Mouse (Mus musculus) lung, embryonic 16.5 days (tissue): ENCODE measurements around the gene Saa3. TPM values are rescaled to one million over a fixed set of nuclear protein-coding genes. Genes with fewer than 3 reads are reported as not detected.
A peak's percentile ranks its signal among the peaks of the same experiment; 100 is the strongest.
"Not testable (repeated sequence)": the region's sequence is repeated elsewhere in the genome, so short reads cannot be mapped to it uniquely, and the experiment has no call there.

ENCODE experiments used
- ATAC-seq: fragments of 200-750 bp; cut with Nextera tagmentation; 2 replicates; pipeline ENCODE4 v1.8.0; 2017; ENCODE audit warnings: low read depth, mild to moderate bottlenecking, moderate library complexity
- H3K27ac ChIP-seq: fragments of 300-500 bp; sonication (generic); 2 replicates; pipeline ENCODE4 v1.5.1; 2014; ENCODE audit warnings: mild to moderate bottlenecking, control low read depth, low read length
- H3K27me3 ChIP-seq: fragments of 300-500 bp; sonication (generic); 2 replicates; pipeline ENCODE4 v1.6.1; 2014; ENCODE audit warnings: low read depth, low read length, mixed read lengths; ENCODE audit not compliant: control insufficient read depth, insufficient read depth
- H3K36me3 ChIP-seq: fragments of 300-500 bp; sonication (generic); 2 replicates; pipeline ENCODE4 v1.6.1; 2014; ENCODE audit warnings: low read length; ENCODE audit not compliant: control insufficient read depth, insufficient read depth
- H3K4me1 ChIP-seq: fragments of 300-500 bp; sonication (generic); replicated peaks from 2 replicates; pipeline ENCODE4 v1.6.1; 2014; ENCODE audit warnings: low read length, mixed read lengths; ENCODE audit not compliant: control insufficient read depth, insufficient read depth
- H3K4me2 ChIP-seq: fragments of 300-500 bp; sonication (generic); 2 replicates; pipeline ENCODE4 v1.6.1; 2014; ENCODE audit warnings: low read depth, low read length, control low read depth
- H3K4me3 ChIP-seq: fragments of 300-500 bp; sonication (generic); 2 replicates; pipeline ENCODE4 v1.5.1; 2014; ENCODE audit warnings: mild to moderate bottlenecking, low read length, control low read depth
- H3K9ac ChIP-seq: fragments of 300-500 bp; sonication (generic); 2 replicates; pipeline ENCODE4 v1.6.1; 2014; ENCODE audit warnings: low read length, control low read depth
- H3K9me3 ChIP-seq: fragments of 300-500 bp; sonication (generic); 2 replicates; pipeline ENCODE4 v1.6.1; 2016; ENCODE audit warnings: low read length; ENCODE audit not compliant: control insufficient read depth
- WGBS: fragments of 180-500 bp; shearing (Covaris S2); extraction: QIAGEN DNeasy Blood & Tissue Kit; methylation state at CpG from one replicate; pipeline ENCODE4 v1.1.7; 2014; 5-methylcytosine and 5-hydroxymethylcytosine counted together
- polyA plus RNA-seq: library from polyadenylated mRNA; unstranded; fragments of >200 nt; fragmentation: Nextera tagmentation; extraction: Ambion mirVana; gene quantifications from 2 replicates; pipeline ENCODE4 v1.2.1, GENCODE M21; 2015

Saa3 gene
- polyA plus RNA-seq, 1 experiment from 2014 or later = 0.43 TPM

- H3K27me3 ChIP-seq = no peaks in the 10 kb centered on the region
- ATAC-seq = no peak
- no peaks in the 10 kb centered on the region for H3K4me1 ChIP-seq
- H3K9ac ChIP-seq = no peak overlapping the region
- no peak overlapping the region for H3K27ac ChIP-seq
- H3K4me3 ChIP-seq = no peak overlapping the region
- H3K9me3 ChIP-seq = no peaks in the 10 kb centered on the region
- H3K36me3 ChIP-seq = no peaks in the 10 kb centered on the region
- H3K4me2 ChIP-seq = no peak overlapping the region
Observed at GRCm38 (mm10) chr7:46680732-46681131, 34.8 kb downstream of the Saa3 start.

- H3K4me1 ChIP-seq, H3K4me2 ChIP-seq, H3K36me3 ChIP-seq, ATAC-seq, H3K9me3 ChIP-seq, H3K4me3 ChIP-seq, H3K27me3 ChIP-seq, H3K27ac ChIP-seq, H3K9ac ChIP-seq: not testable (repeated sequence)
- WGBS = 71% methylated on average over 7 of the region's 7 CpGs
Observed at GRCm38 (mm10) chr7:46679044-46679443, 36.5 kb downstream of the Saa3 start.

- H3K27ac ChIP-seq = no peak overlapping the region
- WGBS = 78% methylated on average over 3 of the region's 3 CpGs
Observed at GRCm38 (mm10) chr7:46678417-46678816, 37.1 kb downstream of the Saa3 start.

GRCm38 (mm10) chr7:46676808-46677360 lies 38.6 kb downstream of the Saa3 start:
- H3K27me3 ChIP-seq = no peaks in the 10 kb centered on the region
- no peak overlapping the region for H3K4me2 ChIP-seq
- no peaks in the 10 kb centered on the region for H3K4me1 ChIP-seq
- WGBS = 43% methylated on average over 5 of the region's 5 CpGs
- H3K4me3 ChIP-seq = no peak overlapping the region
- H3K9me3 ChIP-seq = no peaks in the 10 kb centered on the region
- H3K36me3 ChIP-seq = no peaks in the 10 kb centered on the region
- no peak overlapping the region for H3K27ac ChIP-seq
- ATAC-seq = no peak
- H3K9ac ChIP-seq = no peak overlapping the region

More at GRCm38 (mm10) chr7:46678417-46678816, 37.1 kb downstream of the Saa3 start:
- no peaks in the 10 kb centered on the region for H3K9me3 ChIP-seq
- H3K4me2 ChIP-seq = no peak overlapping the region
- H3K9ac ChIP-seq = no peak overlapping the region
- H3K4me3 ChIP-seq = no peak overlapping the region
- H3K36me3 ChIP-seq = no peaks in the 10 kb centered on the region
- H3K27me3 ChIP-seq = no peaks in the 10 kb centered on the region
- ATAC-seq = no peak
- H3K4me1 ChIP-seq = no peaks in the 10 kb centered on the region

- no peaks in the 10 kb centered on the region for H3K27me3 ChIP-seq
- H3K27ac ChIP-seq = no peak overlapping the region
- 78% methylated on average over 8 of the region's 8 CpGs for WGBS
- H3K4me3 ChIP-seq = no peak overlapping the region
- no peak overlapping the region for H3K9ac ChIP-seq
- ATAC-seq = no peak
- no peaks in the 10 kb centered on the region for H3K9me3 ChIP-seq
- H3K36me3 ChIP-seq = no peaks in the 10 kb centered on the region
- no peak overlapping the region for H3K4me2 ChIP-seq
- H3K4me1 ChIP-seq = no peaks in the 10 kb centered on the region
Observed at GRCm38 (mm10) chr7:46675886-46676285, 39.6 kb downstream of the Saa3 start.

GRCm38 (mm10) chr7:46675061-46675460 lies 40.4 kb downstream of the Saa3 start:
- Histone ChIP-seq H3K4me1 (no peaks in the 10 kb centered on the region), H3K9me3 (no peaks in the 10 kb centered on the region), H3K9ac (no peak overlapping the region), H3K36me3 (no peaks in the 10 kb centered on the region), H3K4me2 (no peak overlapping the region), H3K4me3 (no peak overlapping the region), H3K27me3 (no peaks in the 10 kb centered on the region), H3K27ac (no peak overlapping the region)
- 92% methylated on average over 7 of the region's 7 CpGs for WGBS
- ATAC-seq = no peak

- peak; percentile 45; the same call in 1 of the 2 replicates for ATAC-seq
- Histone ChIP-seq H3K9ac (no peak within 1 kb of the TSS), H3K27ac (no peak within 1 kb of the TSS), H3K9me3 (no peaks in the 10 kb centered on the region), H3K4me3 (no peak within 1 kb of the TSS), H3K4me1 (no peaks in the 10 kb centered on the region), H3K27me3 (peaks cover 3% of the 10 kb centered on the region; the same call in 1 of the 2 replicates), H3K36me3 (no peaks in the 10 kb centered on the region), H3K4me2 (no peak within 1 kb of the TSS)
- WGBS = 14% methylated on average over 10 of the region's 10 CpGs
Observed at GRCm38 (mm10) chr7:46672160-46672672, 43.3 kb downstream of the Saa3 start, which contains the start of gene Tph1. Gene Tph1 (minus strand): TSS chr7:46672537.

- Histone ChIP-seq H3K4me2 (no peak overlapping the region), H3K4me3 (no peak overlapping the region)
- no peak for ATAC-seq
Observed at GRCm38 (mm10) chr7:46667256-46667655, 48.2 kb downstream of the Saa3 start.

GRCm38 (mm10) chr7:46665236-46665635 lies 50.3 kb downstream of the Saa3 start:
- Histone ChIP-seq H3K4me1 (no peaks in the 10 kb centered on the region), H3K9me3 (no peaks in the 10 kb centered on the region), H3K27ac (no peak overlapping the region), H3K36me3 (no peaks in the 10 kb centered on the region), H3K4me2 (no peak overlapping the region), H3K4me3 (no peak overlapping the region), H3K9ac (no peak overlapping the region), H3K27me3 (peaks cover 8% of the 10 kb centered on the region)
- WGBS = 33% methylated on average over 9 of the region's 9 CpGs
- no peak for ATAC-seq

More at GRCm38 (mm10) chr7:46667256-46667655, 48.2 kb downstream of the Saa3 start:
- Histone ChIP-seq H3K9me3 (no peaks in the 10 kb centered on the region), H3K27me3 (peaks cover 8% of the 10 kb centered on the region), H3K9ac (no peak overlapping the region), H3K4me1 (no peaks in the 10 kb centered on the region), H3K27ac (no peak overlapping the region), H3K36me3 (no peaks in the 10 kb centered on the region)
- 1% methylated on average over 21 of the region's 21 CpGs for WGBS
